Mouse (Mus musculus) neutrophil, adult 59 days (primary cell): ENCODE data around the gene Olfr834. TPM values are rescaled to one million over a fixed set of nuclear protein-coding genes. Genes with fewer than 3 reads are reported as not detected.

Experiments used
- total RNA-seq, 2 experiments: library from RNA; stranded (reverse); gene quantifications; 1 replicate in 1 of 2; 2 replicates in 1 of 2; pipeline ENCODE4 v1.2.4; 2023

The Olfr834 gene
- total RNA-seq: not detected

DNA sequence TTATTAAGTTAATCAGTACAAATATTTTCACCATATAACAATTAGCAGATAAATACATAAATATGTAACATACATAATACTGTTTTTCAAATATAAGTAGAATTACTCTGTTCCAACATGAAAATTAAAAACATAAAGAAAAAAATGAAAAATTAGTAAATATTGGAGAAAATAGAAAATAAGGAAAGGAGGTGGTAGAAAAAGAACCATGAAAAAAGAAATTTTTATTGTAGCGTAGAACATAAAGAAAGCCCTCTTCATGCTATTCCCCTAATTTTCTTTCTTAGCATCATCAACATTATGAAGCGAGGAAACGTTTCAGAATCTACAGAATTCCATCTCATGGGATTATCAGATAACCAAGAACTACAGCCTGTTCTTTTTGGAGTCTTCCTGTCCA lies at the start of gene Olfr834:
Gene Olfr834 (plus strand): TSS at position 301 of the 400 bp plus-strand sequence.

DNA sequence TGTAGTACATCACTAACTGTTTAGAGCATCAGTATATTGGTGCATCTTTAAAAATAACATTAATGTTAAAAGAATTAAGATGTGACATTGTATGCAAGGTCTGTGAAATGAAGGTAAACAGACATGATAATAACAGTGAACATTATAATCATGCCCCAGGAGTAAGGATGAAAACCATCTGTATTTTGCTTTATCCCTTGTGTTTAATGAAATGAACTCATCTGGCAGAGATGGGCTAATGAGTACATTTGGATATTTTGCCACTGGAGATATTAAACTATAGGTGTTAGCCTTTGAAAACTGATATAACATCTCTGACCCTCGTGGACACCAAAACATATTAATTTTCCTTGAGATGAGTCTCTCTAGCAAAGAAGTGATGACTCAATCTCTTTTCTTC lies 44.6 kb downstream of the Olfr834 start, which contains the start of gene Olfr835:
Gene Olfr835 (plus strand): TSS at position 301 of the 400 bp plus-strand sequence.

Other genes with a start within 250 kb of the Olfr834 start
- gene Olfr24, start 224.0 kb upstream of the Olfr834 start, total RNA-seq: not detected
- gene Olfr828, start 168.5 kb upstream of the Olfr834 start, total RNA-seq: not detected
- gene Olfr829, start 133.1 kb upstream of the Olfr834 start, total RNA-seq: not detected
- not detected for gene Olfr830, start 113.3 kb upstream of the Olfr834 start, total RNA-seq
- gene Olfr832, start 50.9 kb upstream of the Olfr834 start, total RNA-seq: not detected
- not detected for gene Olfr835, start 44.7 kb downstream of the Olfr834 start, total RNA-seq
- not detected for gene Olfr836, start 132.4 kb downstream of the Olfr834 start, total RNA-seq
- gene Olfr837, start 148.3 kb downstream of the Olfr834 start, total RNA-seq: not detected
- gene Olfr839-ps1, start 189.3 kb downstream of the Olfr834 start, total RNA-seq: not detected